Mouse (Mus musculus) left cerebral cortex, adult 18-20 months (tissue): ENCODE results near the gene Tnfsf15. TPM values are rescaled to one million over a fixed set of nuclear protein-coding genes. Genes with fewer than 3 reads are reported as not detected.
A peak's percentile ranks its signal among the peaks of the same experiment; 100 is the strongest.

ENCODE experiments used
- DNase-seq, 2 experiments: peaks; one replicate each; pipeline ENCODE4 v3.0.0; 2021 to 2022; ENCODE audit warnings: low spot score in 2 of 2, mixed read lengths in 1 of 2
- long read RNA-seq, 2 experiments: library from polyadenylated mRNA; stranded (forward); transcript quantifications; one replicate each; pipeline ENCODE4 v2.0.0; 2021
- total RNA-seq, 2 experiments: library from RNA; stranded (reverse); gene quantifications; 2 replicates each; pipeline ENCODE4 v1.2.3; 2021

The Tnfsf15 gene
- under 1 TPM in 1 of 2 experiments, not detected in 1; 0.14 TPM for total RNA-seq
- long read RNA-seq, experiment 1 = 0 reads
- long read RNA-seq, experiment 2 = 0 reads

GRCm38 (mm10) chr4:63744693-63745171 is at the start of gene Tnfsf15:
TSS of gene Tnfsf15 (minus strand) at chr4:63745113.
- no peak for DNase-seq

DNA sequence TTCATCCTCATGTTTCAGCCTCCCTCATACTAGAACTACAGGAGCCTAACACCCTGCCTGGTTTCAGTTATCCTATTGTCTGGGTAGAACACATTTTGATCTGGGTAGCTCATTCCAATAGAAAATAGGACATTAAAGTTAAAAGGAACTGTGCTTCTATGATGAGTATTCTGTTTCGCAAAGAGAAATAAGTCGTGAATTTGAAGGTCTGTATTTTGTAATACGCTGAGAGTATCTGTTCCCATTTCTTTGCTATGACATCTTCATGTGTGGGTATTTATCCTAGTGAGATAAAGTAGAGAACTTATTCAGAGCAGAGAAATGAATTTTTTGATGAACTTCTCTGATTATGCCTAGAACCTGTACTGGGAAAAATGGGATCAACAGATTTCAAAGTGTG is 47.4 kb upstream of the Tnfsf15 start:
- no peak for DNase-seq

- no peak for DNase-seq
Measured at GRCm38 (mm10) chr4:63785466-63785865, 40.6 kb upstream of the Tnfsf15 start.

DNA sequence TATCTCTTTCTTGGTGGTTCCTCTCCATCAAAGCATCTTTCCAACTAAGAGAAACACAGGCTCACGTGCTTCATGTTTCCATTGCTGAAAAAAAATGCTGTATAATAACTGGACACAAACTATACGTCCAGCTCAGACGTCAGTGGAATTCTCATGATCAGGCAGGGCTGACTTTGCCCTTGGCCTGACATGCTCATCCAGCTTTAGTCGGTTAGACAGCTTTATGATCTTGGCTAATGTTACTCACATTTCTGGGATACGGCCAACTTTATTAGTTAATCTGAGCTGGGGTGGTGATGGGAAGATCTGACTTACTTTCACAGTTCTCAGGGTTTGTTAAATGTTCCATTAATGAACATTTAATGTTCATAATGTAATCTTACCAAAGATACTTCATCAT is 38.9 kb upstream of the Tnfsf15 start:
- no peak for DNase-seq

DNA sequence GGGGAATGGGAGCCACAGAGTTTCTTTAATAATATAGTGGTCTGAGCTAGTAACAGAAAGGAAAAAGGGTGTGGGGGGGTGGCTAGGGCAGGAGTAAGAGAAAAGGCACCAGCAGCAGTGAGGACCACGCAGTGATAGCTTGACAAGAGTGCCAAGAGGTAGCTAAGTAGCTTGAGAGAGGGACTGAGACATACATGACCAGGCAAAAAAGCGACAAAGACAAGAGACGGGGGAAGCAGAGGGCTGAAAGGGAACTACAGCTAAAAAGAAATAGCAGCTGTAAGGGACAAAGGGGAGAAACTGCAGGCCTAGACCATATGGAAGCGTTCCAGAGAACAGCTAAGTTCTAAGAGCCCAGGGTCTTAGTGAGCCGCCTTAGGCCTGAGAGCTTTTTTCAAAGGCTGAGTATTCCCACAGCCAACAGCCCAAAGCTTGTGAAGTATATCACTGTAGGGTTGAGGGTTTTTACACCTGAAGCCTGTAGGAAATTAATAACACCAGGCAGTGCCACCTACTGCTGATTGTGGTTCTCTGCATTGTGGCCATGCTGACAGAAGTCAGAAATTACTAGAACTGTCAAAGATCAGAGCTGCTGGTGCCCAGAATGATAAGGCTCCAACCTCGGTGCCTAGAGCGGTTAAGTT is 38.2 kb upstream of the Tnfsf15 start:
- no peak for DNase-seq

- DNase-seq = no peak
Measured at GRCm38 (mm10) chr4:63777223-63777622, 32.3 kb upstream of the Tnfsf15 start.

DNA sequence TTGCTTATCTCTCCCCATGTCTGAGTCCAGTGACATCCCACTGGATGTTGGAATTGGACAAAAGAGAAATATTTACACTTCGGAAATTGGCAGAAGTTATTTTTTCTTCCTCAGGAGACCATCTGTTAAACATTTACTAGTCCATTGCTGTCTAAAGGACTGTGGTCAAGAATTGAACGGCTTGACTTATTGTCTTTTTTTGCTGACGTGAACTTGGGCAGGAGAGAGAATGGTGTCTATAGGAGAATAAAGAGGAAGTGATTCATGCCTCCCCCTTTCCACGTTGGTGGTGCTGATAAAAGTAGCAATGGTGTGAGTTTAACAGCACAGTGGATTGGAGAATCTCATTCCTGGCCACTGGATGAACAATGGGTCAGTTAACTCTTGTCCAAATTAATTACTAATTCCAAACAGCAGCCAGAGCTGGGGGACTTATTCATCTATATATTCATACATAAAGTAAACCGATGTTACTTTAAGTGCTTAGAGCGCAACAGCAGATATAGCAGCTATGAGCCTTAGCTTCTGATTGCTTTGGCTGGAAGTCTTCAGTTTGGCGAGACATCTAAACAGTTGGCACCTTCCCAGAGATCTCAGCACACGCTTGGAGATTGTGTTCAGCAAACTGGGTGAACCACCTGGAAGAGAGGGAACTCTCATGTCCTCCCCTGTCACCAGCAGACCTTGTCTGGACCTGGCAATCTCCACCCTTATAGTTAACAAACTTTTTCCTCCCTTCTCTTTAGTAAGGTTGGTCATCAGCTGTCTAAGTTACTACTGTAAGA is 28.6 kb upstream of the Tnfsf15 start:
- DNase-seq = no peak

- DNase-seq = no peak
Measured at GRCm38 (mm10) chr4:63772514-63772913, 27.6 kb upstream of the Tnfsf15 start.

DNA sequence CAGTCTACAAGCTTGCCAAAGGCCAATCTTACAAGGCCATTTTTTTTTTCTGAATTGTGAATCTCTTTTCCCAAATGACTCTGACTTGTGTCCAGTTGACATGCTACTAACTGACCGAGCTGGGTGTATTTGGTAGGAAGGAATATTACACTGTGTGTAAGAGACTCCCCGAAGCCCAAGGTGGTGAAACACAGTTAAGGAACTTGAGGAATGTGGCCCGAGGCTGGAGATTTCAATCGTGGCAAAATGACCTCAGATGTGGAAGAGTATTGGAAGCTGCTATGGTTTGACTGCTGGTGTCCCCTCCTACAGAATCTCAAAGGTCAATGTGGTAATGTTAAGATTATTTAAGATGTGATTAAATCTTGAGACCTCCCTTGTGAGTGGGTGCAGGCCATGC is 26.4 kb upstream of the Tnfsf15 start:
- no peak for DNase-seq

- no peak for DNase-seq
Measured at GRCm38 (mm10) chr4:63769161-63769560, 24.2 kb upstream of the Tnfsf15 start.

- no peak for DNase-seq
Measured at GRCm38 (mm10) chr4:63765050-63765449, 20.1 kb upstream of the Tnfsf15 start.

GRCm38 (mm10) chr4:63759931-63760330 is 15.0 kb upstream of the Tnfsf15 start:
- no peak for DNase-seq

DNA sequence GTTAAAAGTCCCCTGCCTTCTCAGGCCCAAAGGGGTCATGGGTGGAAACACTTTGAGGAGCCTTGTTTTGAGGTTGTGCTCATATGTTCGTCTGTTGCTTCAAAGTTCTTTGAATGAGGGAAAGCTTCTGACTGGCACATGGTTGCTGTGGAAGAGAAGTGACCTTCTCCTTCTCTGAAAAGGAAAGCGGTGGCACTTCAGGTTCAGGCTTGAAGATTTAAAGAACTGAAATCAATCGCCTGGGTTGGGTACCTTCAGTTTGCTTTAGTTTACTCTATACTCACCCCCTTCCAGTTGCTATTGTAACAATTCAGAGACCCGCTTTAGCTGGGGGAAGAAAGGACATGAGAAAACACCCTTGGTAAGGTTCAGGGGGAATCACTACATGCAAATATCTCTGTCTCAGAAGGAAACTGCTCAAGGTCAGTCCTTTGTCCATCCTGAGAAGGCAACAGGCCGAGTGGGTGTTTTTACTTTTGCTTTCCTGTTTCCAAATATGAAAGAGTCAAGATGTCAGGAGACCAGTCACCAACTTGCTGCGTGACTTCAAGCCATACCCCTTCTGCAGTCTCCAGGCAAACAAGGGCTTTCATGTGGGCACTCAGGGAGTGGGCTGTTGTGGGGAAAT is 12.7 kb upstream of the Tnfsf15 start:
- DNase-seq = no peak

DNA sequence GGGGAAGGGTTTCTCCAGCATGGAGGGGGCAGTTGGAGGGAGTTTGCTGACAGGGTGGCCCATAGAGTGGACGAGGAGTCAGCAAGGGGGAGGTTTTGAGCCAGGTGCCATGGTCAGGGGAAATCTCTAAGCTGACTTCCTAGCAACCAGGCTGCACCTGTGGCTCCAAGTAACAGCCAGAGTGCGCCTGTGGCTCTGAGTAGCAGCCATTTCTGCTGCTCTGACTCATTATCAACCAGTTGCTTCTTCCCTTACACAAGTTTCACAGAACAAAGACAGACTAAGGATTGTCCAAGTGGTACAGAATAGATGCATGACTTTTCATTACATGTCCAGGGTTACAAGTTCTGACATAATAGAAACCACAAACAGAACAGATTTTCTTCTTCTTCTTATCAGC is 11.2 kb upstream of the Tnfsf15 start:
- DNase-seq = no peak

DNA sequence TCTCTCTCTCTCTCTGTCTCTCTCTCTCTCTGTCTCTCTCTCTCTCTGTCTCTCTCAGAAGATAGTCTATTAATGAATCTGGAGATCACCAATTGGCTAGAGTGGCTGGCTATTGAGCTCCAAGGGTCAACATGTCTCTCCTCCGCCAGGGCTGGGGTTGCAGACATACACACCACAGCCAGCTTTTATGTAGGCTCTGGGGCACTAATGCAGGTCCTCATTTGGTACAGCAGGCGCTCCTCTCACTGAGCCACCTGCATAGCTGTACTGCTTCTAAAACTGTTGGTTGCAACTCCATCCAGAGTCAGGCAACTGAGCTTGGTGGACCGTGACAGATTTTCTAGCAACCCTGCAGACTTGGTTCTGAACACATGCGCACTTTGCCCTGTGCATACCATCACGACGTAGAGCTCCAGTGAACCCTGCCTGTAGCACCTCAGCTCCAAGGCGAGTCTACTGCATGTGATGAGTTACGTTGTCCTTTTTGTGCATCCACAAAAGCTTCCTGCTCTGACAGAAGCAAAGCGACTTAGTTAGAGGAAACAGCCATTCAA is 9.6 kb upstream of the Tnfsf15 start:
- no peak for DNase-seq

- no peak for DNase-seq
Measured at GRCm38 (mm10) chr4:63753855-63754254, 8.9 kb upstream of the Tnfsf15 start.

GRCm38 (mm10) chr4:63752687-63753523 is 8.0 kb upstream of the Tnfsf15 start:
- peak in 1 of 2 experiments; percentile 20 for DNase-seq

- no peak for DNase-seq
Measured at GRCm38 (mm10) chr4:63748061-63748730, 3.3 kb upstream of the Tnfsf15 start.

GRCm38 (mm10) chr4:63745271-63745670 is 358 bp upstream of the Tnfsf15 start:
- no peak for DNase-seq

GRCm38 (mm10) chr4:63743660-63744059 is 1.3 kb downstream of the Tnfsf15 start:
- no peak for DNase-seq
